Mouse (Mus musculus): ENCODE measurements at regions not wholly inside any gene's neighbourhood (a gene's known extent, or its start where the extent isn't known, plus 50 kb on each side); places are given as distances from the start of the nearest gene placed in this dataset.

DNA sequence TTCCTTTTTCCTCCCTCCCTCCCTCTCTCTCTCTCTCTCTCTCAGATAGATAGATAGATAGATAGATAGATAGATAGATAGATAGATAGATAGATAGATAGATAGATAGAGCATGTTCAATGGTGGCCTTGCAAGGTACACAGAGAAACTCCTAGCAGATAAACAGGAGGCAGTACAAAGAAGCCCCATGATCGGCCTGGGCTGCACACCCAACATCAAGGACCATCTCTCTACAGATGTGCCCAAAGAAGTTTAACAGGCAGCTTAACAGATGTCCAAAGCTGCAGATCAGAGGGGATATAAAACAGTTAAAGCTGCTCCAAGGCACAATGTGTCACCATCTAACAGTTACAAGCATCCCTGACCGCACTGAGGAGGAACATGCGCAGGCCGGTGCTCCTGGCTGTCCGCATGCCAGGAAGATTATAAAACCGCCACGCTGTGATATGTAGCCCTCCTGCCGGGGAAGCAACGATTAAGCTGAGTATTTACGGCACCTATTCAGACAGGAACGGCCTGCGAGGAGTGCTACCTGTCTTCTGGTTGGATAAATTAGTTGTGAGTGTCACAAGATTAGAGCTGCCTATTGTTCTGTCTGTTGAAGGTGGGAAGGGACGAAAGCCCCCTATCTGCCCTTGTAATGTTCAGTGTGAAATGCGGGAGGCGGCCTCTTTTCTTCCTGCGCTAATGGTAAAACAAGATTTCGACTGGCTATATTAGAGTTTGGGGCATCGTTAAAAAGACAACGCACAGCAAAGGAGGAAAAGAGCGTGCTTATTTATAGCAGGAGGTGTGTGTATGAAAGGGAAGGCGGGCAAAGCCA is 81.9 kb upstream of the Bnip2 start:
- Histone ChIP-seq H3K36me3 (ENCODE audit: insufficient read depth, low read length) (no peaks in the 10 kb centered on the region), H3K4me3 (ENCODE audit: low read length) (no peak overlapping the region), H3K4me2 (ENCODE audit: low read depth, low read length) (peak overlapping the region; percentile 23; the same call in 1 of the 2 replicates), H3K9me3 (ENCODE audit: low read length) (no peaks in the 10 kb centered on the region), H3K27ac (no peak overlapping the region), H3K4me1 (ENCODE audit: insufficient read depth, low read length) (no peaks in the 10 kb centered on the region), H3K9ac (replicated peaks; ENCODE audit: low read length) (0 out of 2 replicates have a peak overlapping the region, but pooled peaks have one; percentile 13), H3K27me3 (ENCODE audit: insufficient read depth, low read length) (no peaks in the 10 kb centered on the region)
- TF ChIP-seq CTCF (IDR thresholded peaks at IDR 0.05; ENCODE audit: low read depth) = no peak
- no peak for ATAC-seq
- peak; percentile 37 for DNase-seq (ENCODE audit: low spot score)
- 34% methylated on average over 21 of the region's 21 CpGs for WGBS

DNA sequence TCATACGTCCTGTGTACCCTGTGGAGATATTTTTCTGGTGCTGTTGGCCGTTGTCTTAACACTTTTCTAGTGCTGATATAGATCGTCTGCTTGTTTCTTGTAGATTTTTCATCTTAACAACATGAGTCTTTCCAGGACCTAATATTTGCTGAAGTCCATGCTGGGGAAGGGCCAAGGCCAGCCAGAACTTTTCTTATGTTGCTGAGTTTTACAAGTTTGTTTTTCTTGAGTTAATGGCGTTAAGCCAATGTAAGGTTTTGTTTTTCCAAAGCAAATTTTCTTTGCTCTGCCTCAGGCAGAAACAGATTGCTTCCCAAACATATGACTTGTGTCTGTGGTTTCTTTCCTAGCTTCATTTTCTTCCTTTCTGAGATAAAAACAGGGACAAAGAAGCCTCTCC is 78.6 kb upstream of the Bnip2 start:
- WGBS = 76% methylated on average over 4 of the region's 4 CpGs
- Histone ChIP-seq H3K27me3 (ENCODE audit: insufficient read depth, low read length) (no peaks in the 10 kb centered on the region), H3K4me3 (ENCODE audit: low read length) (no peak overlapping the region), H3K27ac (no peak overlapping the region), H3K9me3 (ENCODE audit: low read length) (no peaks in the 10 kb centered on the region), H3K4me2 (ENCODE audit: low read depth, low read length) (no peak overlapping the region), H3K4me1 (ENCODE audit: insufficient read depth, low read length) (no peaks in the 10 kb centered on the region), H3K36me3 (ENCODE audit: insufficient read depth, low read length) (no peaks in the 10 kb centered on the region), H3K9ac (replicated peaks; ENCODE audit: low read length) (no peak overlapping the region)
- TF ChIP-seq CTCF (IDR thresholded peaks at IDR 0.05; ENCODE audit: low read depth) = no peak
- ATAC-seq (no peak), DNase-seq (ENCODE audit: low spot score) (no peak)

DNA sequence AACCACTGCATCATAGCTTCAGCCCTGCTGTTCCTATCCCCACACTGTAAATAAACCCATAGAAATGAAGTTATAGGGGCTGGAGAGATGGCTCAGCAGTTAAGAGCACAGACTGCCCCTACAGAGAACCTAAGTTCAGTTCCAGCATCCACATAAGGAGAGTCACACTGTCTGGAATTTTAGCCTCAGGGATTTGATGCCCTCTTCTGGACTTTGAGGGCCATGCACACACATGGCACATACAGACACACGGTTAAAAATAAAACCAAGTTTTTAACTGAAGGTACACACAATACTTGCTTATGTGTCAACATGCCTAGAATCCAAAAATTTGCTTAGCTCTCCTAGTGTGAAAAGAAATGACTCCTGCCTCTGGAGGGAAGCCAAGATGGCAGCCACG is 61.1 kb upstream of the Bnip2 start:
- Histone ChIP-seq H3K9me3 (ENCODE audit: low read length) (no peaks in the 10 kb centered on the region), H3K27me3 (ENCODE audit: insufficient read depth, low read length) (no peaks in the 10 kb centered on the region), H3K27ac (no peak overlapping the region), H3K36me3 (ENCODE audit: insufficient read depth, low read length) (no peaks in the 10 kb centered on the region), H3K4me3 (ENCODE audit: low read length) (no peak overlapping the region), H3K4me1 (ENCODE audit: insufficient read depth, low read length) (no peaks in the 10 kb centered on the region), H3K4me2 (ENCODE audit: low read depth, low read length) (no peak overlapping the region), H3K9ac (replicated peaks; ENCODE audit: low read length) (no peak overlapping the region)
- ATAC-seq (no peak), DNase-seq (ENCODE audit: low spot score) (no peak)
- 43% methylated on average over 2 of the region's 2 CpGs for WGBS
- peak; percentile 43 for TF ChIP-seq CTCF (IDR thresholded peaks at IDR 0.05; ENCODE audit: low read depth)

DNA sequence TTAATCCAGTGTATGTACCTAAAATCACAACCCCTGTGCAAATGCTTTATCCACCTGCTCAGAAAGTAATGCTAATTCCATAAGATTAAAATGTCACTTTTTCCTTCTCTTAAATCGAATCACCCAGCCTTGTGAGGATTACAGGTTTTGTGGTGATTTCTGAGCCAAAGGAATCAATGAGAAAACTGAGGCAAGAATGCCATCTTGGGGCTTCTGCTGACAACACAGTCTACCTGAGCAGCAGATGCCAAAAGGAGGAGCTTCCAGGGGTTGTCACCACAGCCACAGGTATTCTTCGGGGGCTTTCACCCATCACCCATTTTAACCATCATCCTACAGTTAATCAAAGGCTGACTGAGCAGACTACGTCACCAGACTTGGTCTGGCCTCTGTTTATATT is 51.4 kb upstream of the Bnip2 start:
- ATAC-seq (no peak), DNase-seq (ENCODE audit: low spot score) (peak; percentile 33)
- peak; percentile 31 for TF ChIP-seq CTCF (IDR thresholded peaks at IDR 0.05; ENCODE audit: low read depth)

More for the DNA sequence above, 51.4 kb upstream of the Bnip2 start:
- no peaks in the 10 kb centered on the region for H3K27me3 ChIP-seq (ENCODE audit: insufficient read depth, low read length)
- WGBS = 77% methylated on average over 3 of the region's 3 CpGs
- no peak overlapping the region for H3K9ac ChIP-seq (replicated peaks; ENCODE audit: low read length)
- H3K9me3 ChIP-seq (ENCODE audit: low read length) = no peaks in the 10 kb centered on the region
- no peak overlapping the region for H3K4me3 ChIP-seq (ENCODE audit: low read length)
- H3K4me2 ChIP-seq (ENCODE audit: low read depth, low read length) = no peak overlapping the region
- H3K27ac ChIP-seq = no peak overlapping the region
- no peaks in the 10 kb centered on the region for H3K36me3 ChIP-seq (ENCODE audit: insufficient read depth, low read length)
- H3K4me1 ChIP-seq (ENCODE audit: insufficient read depth, low read length) = no peaks in the 10 kb centered on the region
